Mouse (Mus musculus) cortical plate, adult 2 months (tissue): ENCODE results near the gene Cc2d2b.

Source experiments
- CTCF ChIP-seq: fragments of 200-500 bp; IDR thresholded peaks from 2 replicates; pipeline ENCODE4 v1.5.1; 2011; ENCODE audit warnings: mild to moderate bottlenecking, control low read depth, low read length; ENCODE audit not compliant: insufficient read depth; ENCODE audit errors: extremely low read depth
- POLR2A ChIP-seq: fragments of 200-500 bp; IDR thresholded peaks from 2 replicates; pipeline ENCODE4 v1.6.1; 2011; ENCODE audit warnings: mild to moderate bottlenecking, low read length, control low read depth; ENCODE audit not compliant: insufficient read depth; ENCODE audit errors: extremely low read depth

- TF ChIP-seq POLR2A = no peak
- no peak for TF ChIP-seq CTCF
These were observed 83.1 kb downstream of the Cc2d2b start for GRCm38 (mm10) chr19:40831416-40832201.
